Mouse (Mus musculus) adrenal gland (tissue): Measurements from ENCODE around the gene Eif2b3.

Experiments used
- intact Hi-C: fragments of 180-260 bp; cut with DNase I; formaldehyde crosslinking; loops from one replicate; pipeline ENCODE4 v1.15.1; 2025

Eif2b3 gene

GRCm38 (mm10) chr4:117090586-117090985 is 71.4 kb downstream of the Eif2b3 start:
- intact Hi-C loops, result no loop called here

DNA sequence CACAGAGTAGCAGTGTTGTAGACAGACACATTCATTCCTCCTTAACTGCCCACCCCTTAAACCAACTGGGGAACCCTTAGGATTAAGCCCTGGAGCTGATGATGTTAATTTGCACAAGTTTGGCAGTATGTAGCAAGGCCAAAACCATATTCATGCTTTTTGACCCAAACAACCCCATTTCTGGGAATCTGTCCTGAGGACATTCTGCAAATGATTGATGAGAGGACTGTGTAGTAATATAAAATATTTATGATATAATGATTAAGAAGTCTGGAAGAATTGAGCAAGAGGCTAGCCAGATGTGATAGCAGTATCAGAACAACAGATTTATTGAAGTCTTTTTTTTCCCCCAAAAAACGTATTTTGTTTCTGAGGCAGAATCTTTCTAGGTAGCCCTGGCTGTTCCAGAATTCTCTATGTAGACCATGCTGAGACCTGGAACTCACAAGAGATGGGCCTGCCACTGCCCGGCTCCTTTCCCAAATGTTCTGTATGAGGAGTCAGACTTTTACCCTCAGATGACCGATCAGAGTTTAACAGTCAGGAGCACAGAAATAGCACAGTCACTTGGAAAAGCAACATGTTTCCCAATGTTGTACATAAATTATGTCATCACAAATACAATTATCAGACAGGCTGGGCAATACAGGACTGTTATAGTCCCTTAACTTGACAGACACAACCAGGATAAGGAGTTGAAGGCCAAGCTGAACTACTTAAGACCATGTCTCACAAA is 75.6 kb downstream of the Eif2b3 start:
- intact Hi-C loops, result no loop called here

GRCm38 (mm10) chr4:117095551-117096452 is 76.6 kb downstream of the Eif2b3 start, which contains the start of gene Ptch2:
TSS of gene Ptch2 (plus strand) at chr4:117096075.
- intact Hi-C loops, result no loop called here

DNA sequence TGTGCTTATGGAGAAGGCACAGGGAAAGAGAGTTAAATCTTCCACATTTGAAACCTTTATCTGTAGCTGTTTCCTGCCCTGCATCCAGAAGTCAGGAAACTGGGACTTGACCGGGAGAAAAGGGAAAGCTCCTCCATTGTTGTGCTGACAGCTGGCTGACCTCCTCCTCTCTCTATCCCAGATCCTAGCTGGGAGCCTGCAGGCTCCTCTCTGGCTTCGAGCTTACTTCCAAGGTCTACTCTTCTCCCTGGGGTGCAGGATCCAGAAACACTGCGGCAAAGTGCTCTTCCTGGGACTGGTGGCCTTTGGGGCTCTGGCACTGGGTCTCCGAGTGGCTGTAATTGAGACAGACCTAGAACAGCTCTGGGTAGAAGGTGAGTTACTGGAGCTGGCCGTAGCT is 77.5 kb downstream of the Eif2b3 start:
- intact Hi-C loops, result no loop called here

DNA sequence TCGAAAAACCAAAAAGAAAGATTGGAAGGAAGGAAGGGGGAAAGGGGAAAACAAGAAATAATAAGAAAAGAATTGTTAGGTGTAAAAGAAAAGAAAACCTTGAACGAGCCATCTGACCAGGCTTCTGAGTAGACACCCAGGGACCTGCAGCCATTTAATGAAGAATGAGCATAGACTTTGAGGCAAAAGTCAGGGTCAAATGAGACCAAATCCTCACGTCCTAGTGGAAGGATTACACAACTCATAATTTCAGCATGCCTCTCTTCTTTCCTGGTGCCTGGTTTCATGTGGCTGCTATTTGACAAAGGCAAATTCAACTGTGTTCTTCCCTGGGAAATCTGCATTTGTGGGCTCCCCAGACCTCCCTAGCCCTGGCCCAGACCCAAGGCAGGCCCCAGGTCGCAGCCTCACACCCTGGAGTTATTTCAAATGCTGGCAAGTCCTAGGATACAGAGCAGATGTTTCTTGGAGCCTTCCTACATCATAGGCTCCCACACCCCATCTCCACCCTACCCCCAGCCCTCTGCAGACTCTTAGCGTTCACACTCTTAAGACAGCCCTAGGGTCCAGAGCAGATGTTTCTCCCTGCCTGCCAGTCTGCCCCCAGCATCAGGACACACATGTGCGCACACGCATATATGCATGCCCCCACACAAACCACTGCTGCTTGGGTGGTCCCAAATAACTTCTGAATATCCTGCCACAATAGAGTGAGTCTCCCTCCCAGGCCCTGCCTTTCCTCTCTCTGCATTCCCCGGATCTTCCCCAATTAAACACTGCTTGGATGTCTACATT is 79.0 kb downstream of the Eif2b3 start:
- intact Hi-C loops, result no loop called here

- intact Hi-C loops, result no loop called here
These were observed 79.5 kb downstream of the Eif2b3 start for GRCm38 (mm10) chr4:117098764-117099036.

GRCm38 (mm10) chr4:117100036-117100435 is 80.8 kb downstream of the Eif2b3 start:
- intact Hi-C loops, result loop anchor here (5.0 kb wide), 1 partner anchor 42 kb away; no protein-coding TSS in a partner anchor

GRCm38 (mm10) chr4:117101218-117101617 is 82.0 kb downstream of the Eif2b3 start:
- intact Hi-C loops, result loop anchor here (5.0 kb wide), 1 partner anchor 41 kb away; no protein-coding TSS in a partner anchor

GRCm38 (mm10) chr4:117104672-117105071 is 85.5 kb downstream of the Eif2b3 start:
- intact Hi-C loops, result loop anchor here (5.0 kb wide), 1 partner anchor 38 kb away; no protein-coding TSS in a partner anchor

GRCm38 (mm10) chr4:117105127-117105526 is 85.9 kb downstream of the Eif2b3 start:
- intact Hi-C loops, result no loop called here

DNA sequence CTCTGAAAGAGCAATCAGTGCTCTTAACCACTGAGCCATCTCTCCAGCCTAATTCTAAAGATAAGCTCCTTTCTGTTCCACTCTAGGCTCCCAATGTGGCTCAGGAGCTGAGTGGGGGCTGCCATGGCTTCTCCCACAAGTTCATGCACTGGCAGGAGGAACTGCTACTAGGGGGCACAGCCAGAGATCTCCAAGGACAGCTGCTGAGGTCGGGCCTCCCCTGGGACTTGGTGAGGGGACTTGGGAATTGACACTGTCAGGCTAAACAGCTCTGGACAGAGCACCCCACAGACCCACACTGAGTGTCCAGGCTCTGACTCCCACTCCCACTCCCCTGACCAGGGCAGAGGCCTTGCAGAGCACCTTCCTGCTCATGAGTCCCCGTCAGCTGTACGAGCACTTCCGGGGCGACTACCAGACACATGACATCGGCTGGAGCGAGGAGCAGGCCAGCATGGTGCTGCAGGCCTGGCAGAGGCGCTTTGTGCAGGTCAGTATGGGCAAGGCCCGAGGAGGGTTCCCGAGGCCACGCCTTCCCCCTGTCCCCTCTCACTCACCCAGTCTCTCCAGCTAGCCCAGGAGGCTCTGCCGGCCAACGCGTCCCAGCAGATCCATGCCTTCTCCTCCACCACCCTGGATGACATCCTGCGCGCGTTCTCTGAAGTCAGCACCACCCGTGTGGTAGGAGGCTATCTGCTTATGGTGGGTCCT is 88.8 kb downstream of the Eif2b3 start:
- intact Hi-C loops, result no loop called here

- intact Hi-C loops, result no loop called here
These were observed 89.3 kb downstream of the Eif2b3 start for GRCm38 (mm10) chr4:117108524-117108849.

DNA sequence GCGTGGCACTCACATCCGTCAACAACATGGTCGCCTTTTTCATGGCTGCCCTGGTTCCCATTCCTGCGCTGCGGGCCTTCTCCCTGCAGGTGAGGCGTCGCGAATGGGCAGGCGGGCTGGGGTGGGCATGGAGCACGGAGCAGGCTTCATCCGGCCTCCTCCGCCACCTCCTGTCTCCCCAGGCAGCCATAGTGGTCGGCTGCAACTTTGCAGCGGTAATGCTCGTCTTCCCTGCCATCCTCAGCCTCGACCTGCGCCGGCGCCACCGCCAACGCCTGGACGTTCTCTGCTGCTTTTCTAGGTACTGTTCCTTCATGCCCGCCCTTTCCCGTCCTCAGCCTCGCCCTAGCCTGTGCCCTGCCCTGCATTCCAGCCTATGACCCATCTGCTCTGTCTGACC is 90.1 kb downstream of the Eif2b3 start:
- intact Hi-C loops, result no loop called here

DNA sequence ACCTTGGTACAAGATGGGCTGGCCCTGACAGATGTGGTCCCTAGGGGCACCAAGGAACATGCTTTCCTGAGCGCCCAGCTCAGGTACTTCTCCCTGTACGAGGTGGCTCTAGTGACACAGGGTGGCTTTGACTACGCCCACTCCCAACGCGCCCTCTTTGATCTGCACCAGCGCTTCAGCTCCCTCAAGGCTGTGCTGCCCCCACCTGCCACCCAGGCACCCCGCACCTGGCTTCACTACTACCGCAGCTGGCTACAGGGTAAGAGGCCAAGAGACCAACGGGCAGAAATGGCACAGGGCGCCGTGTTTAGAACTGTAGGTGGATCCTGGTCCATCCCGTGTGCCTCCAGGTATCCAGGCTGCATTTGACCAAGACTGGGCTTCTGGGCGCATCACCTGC is 91.0 kb downstream of the Eif2b3 start:
- intact Hi-C loops, result no loop called here

- intact Hi-C loops, result no loop called here
These were observed 91.8 kb downstream of the Eif2b3 start for GRCm38 (mm10) chr4:117110985-117111384.

GRCm38 (mm10) chr4:117113237-117113636 is 94.0 kb downstream of the Eif2b3 start:
- intact Hi-C loops, result no loop called here

DNA sequence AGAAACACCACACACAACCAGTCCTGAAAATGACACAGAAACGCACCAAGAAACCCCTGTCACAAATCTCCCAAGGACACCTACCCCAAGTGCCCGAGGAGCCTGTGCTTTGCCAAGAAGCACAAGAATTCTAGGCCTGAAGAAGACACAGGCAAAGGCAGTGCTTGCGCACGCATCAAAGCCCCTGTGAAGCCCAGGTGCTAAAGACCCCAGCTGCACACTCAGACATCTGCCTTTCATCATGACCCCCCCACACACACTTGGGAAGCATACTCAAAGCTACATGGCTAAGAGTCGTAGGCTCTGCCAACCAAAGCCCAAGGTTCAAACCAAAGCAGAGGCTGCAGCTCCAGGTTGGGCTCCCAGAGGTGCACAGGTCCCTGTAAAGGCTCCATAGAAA is 96.4 kb downstream of the Eif2b3 start:
- intact Hi-C loops, result no loop called here

- intact Hi-C loops, result no loop called here
These were observed 98.7 kb downstream of the Eif2b3 start for GRCm38 (mm10) chr4:117117931-117118330.

- intact Hi-C loops, result loop anchor here (5.0 kb wide), 1 partner anchor 117 kb away; no protein-coding TSS in a partner anchor
These were observed 100.4 kb downstream of the Eif2b3 start for GRCm38 (mm10) chr4:117119636-117120035.

DNA sequence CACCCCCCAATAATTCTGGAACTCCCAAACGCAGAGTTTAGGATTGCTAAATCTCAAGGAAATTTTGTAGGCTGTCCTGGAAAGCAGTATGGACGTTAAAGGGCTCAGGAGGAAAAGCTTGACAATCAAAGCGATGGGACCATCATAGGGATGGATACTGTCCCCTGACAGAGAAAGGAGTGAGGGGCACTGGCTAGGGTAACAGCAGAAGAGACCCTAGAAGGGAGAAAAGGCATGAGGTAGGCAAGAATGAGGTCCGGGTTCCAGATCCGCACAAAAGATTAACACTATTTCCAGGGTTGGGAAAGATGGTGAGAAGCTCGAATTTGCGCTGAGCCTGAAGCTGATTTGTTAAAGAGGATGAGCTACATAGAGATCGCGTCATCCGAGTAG is 100.8 kb downstream of the Eif2b3 start:
- intact Hi-C loops, result loop anchor here (5.0 kb wide), 1 partner anchor 118 kb away; no protein-coding TSS in a partner anchor
